Mouse (Mus musculus) lung, postnatal 0 days (tissue): Measurements from ENCODE around the gene Yju2.

Experiments
- CTCF ChIP-seq: IDR thresholded peaks from 2 replicates; pipeline ENCODE4 v1.5.1; 2016; ENCODE audit warnings: antibody characterized with exemption, mild to moderate bottlenecking
- EP300 ChIP-seq: IDR thresholded peaks from 2 replicates; pipeline ENCODE4 v1.6.1; 2016; ENCODE audit warnings: antibody characterized with exemption, mild to moderate bottlenecking, control low read depth

DNA sequence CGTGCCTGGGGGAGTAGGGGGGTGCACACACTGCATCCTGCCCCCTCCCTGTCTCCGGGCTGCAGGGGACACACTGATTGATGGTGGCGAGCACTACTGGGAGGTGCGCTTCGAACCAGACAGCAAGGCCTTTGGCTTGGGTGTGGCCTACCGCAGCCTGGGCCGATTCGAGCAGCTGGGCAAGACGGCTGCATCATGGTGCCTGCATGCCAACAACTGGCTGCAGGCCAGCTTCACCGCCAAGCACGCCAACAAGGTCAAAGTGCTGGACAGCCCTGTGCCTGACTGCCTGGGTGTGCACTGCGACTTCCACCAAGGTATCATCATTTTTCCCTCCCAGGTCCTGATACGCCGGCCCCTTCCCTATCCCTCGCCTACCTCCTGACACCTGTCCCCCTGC, 37.1 kb downstream of the Yju2 start:
- no peak for TF ChIP-seq CTCF
- no peak for TF ChIP-seq EP300
